Mouse (Mus musculus): ENCODE measurements around the gene Aprt. TPM values are rescaled to one million over a fixed set of nuclear protein-coding genes. Genes with fewer than 3 reads are reported as not detected.
A peak's percentile ranks its signal among the peaks of the same experiment; 100 is the strongest.

Gene Aprt
- 10 to 100 TPM; 74.0 to 82.4 TPM for total RNA-seq (2021)
- long read RNA-seq, experiment 1, transcript Aprt-201 (5 exons, 849 nt) = major isoform, 23 of 35 reads
- long read RNA-seq, experiment 1, partial matches to known transcripts = 6 of 35 reads
- long read RNA-seq, experiment 1, other reads (novel, unspliced or antisense) = 5 of 35 reads
- long read RNA-seq, experiment 2, transcript Aprt-201 (5 exons, 849 nt) = major isoform, 56 of 86 reads
- long read RNA-seq, experiment 2, partial matches to known transcripts = 25 of 86 reads
- long read RNA-seq, experiment 2, other reads (novel, unspliced or antisense) = 4 of 86 reads

- peak; percentile 85 to 95 for DNase-seq (ENCODE audit: low spot score in 2 of 2)
These were observed at the start of gene Aprt for GRCm38 (mm10) chr8:122576648-122577022. TSS of gene Aprt (minus strand) at chr8:122576909.

GRCm38 (mm10) chr8:122625811-122626210 is 49.1 kb upstream of the Aprt start:
- no peak for DNase-seq (ENCODE audit: low spot score in 2 of 2)

GRCm38 (mm10) chr8:122624653-122625052 is 47.9 kb upstream of the Aprt start:
- DNase-seq (ENCODE audit: low spot score in 2 of 2) = no peak

GRCm38 (mm10) chr8:122623844-122624642 is 47.3 kb upstream of the Aprt start:
- no peak for DNase-seq (ENCODE audit: low spot score in 2 of 2)

- no peak for DNase-seq (ENCODE audit: low spot score in 2 of 2)
These were observed 46.0 kb upstream of the Aprt start, which contains the start of gene Pabpn1l for GRCm38 (mm10) chr8:122622727-122623126. TSS of gene Pabpn1l (minus strand) at chr8:122622739.

- DNase-seq (ENCODE audit: low spot score in 2 of 2) = no peak
These were observed 43.7 kb upstream of the Aprt start for GRCm38 (mm10) chr8:122620446-122620845.

- no peak for DNase-seq (ENCODE audit: low spot score in 2 of 2)
These were observed 42.1 kb upstream of the Aprt start for GRCm38 (mm10) chr8:122618660-122619378.

GRCm38 (mm10) chr8:122617947-122618546 is 41.3 kb upstream of the Aprt start:
- peak; percentile 74 to 75 for DNase-seq (ENCODE audit: low spot score in 2 of 2)

- DNase-seq (ENCODE audit: low spot score in 2 of 2) = no peak
These were observed 39.6 kb upstream of the Aprt start for GRCm38 (mm10) chr8:122616181-122616905.

GRCm38 (mm10) chr8:122611295-122612133 is 34.8 kb upstream of the Aprt start, which contains the start of the genes Galns and Trappc2l:
TSS of gene Galns (minus strand) at chr8:122611463.
TSS of gene Trappc2l (plus strand) at chr8:122611640.
- peak; percentile 89 to 96 for DNase-seq (ENCODE audit: low spot score in 2 of 2)

- no peak for DNase-seq (ENCODE audit: low spot score in 2 of 2)
These were observed 34.0 kb upstream of the Aprt start for GRCm38 (mm10) chr8:122610612-122611277.

GRCm38 (mm10) chr8:122610209-122610608 is 33.5 kb upstream of the Aprt start:
- DNase-seq (ENCODE audit: low spot score in 2 of 2) = no peak

- DNase-seq (ENCODE audit: low spot score in 2 of 2) = no peak
These were observed 30.1 kb upstream of the Aprt start for GRCm38 (mm10) chr8:122606810-122607209.

GRCm38 (mm10) chr8:122605367-122605766 is 28.7 kb upstream of the Aprt start:
- no peak for DNase-seq (ENCODE audit: low spot score in 2 of 2)

GRCm38 (mm10) chr8:122604640-122605039 is 27.9 kb upstream of the Aprt start:
- DNase-seq (ENCODE audit: low spot score in 2 of 2) = no peak

GRCm38 (mm10) chr8:122600666-122601065 is 24.0 kb upstream of the Aprt start:
- no peak for DNase-seq (ENCODE audit: low spot score in 2 of 2)

GRCm38 (mm10) chr8:122596031-122596430 is 19.3 kb upstream of the Aprt start:
- DNase-seq (ENCODE audit: low spot score in 2 of 2) = no peak

- DNase-seq (ENCODE audit: low spot score in 2 of 2) = no peak
These were observed 17.2 kb upstream of the Aprt start for GRCm38 (mm10) chr8:122593783-122594507.

Data from layer of hippocampus, postnatal 14 days (tissue).